Comparison of ENCODE assay signal across 25 mouse cellular contexts in genomic region chr14:118807653-118808052, GRCm38 (mm10). TPM values are rescaled to one million over a fixed set of nuclear protein-coding genes. Genes with fewer than 3 reads are reported as not detected.
DNase-seq lines count a peak whose midpoint lies in the region; ATAC-seq lines count a peak whose summit lies in the region.
"Had no signal": no experiment of that assay in that cellular context is flagged by ENCODE, and none has a peak within 500 bp of the region (broad histone marks: within the 10 kb centered on the region; RNA-seq: fewer than 3 reads in every experiment).

No protein-coding gene starts in this region.

- H3K4me2 ChIP-seq in heart, embryonic 13.5 days, result no peak overlapping the region
- H3K4me2 ChIP-seq in lung, embryonic 16.5 days (ENCODE audit: low read depth, low read length), result no peak overlapping the region
- H3K4me2 ChIP-seq in kidney, embryonic 16.5 days (replicated peaks; ENCODE audit: low read depth, low read length), result no peak overlapping the region
- peak overlapping the region; percentile 33 for H3K4me2 ChIP-seq in liver, embryonic 16.5 days (ENCODE audit: low read depth, low read length)
- H3K4me2 ChIP-seq: neural tube, embryonic 15.5 days had no signal

- no peaks in the 10 kb centered on the region for H3K9me3 ChIP-seq in heart, embryonic 13.5 days
- H3K9me3 ChIP-seq in lung, embryonic 16.5 days (ENCODE audit: control insufficient read depth, low read length), result no peaks in the 10 kb centered on the region
- no peaks in the 10 kb centered on the region for H3K9me3 ChIP-seq in kidney, embryonic 16.5 days (ENCODE audit: low read length)
- H3K9me3 ChIP-seq in liver, embryonic 16.5 days (replicated peaks; ENCODE audit: control insufficient read depth, low read length), result no peaks in the 10 kb centered on the region
- H3K9me3 ChIP-seq: embryonic facial prominence, embryonic 10.5 days; neural tube, embryonic 15.5 days had no signal

- WGBS in heart, embryonic 13.5 days, result 62% methylated on average over 5 of the region's 5 CpGs
- WGBS in lung, embryonic 16.5 days, result 63% methylated on average over 5 of the region's 5 CpGs
- 63% methylated on average over 5 of the region's 5 CpGs for WGBS in kidney, embryonic 16.5 days
- 81% methylated on average over 5 of the region's 5 CpGs for WGBS in liver, embryonic 16.5 days (ENCODE audit: insufficient replicate concordance)

- no peak overlapping the region for H3K4me3 ChIP-seq in heart, embryonic 13.5 days
- no peak overlapping the region for H3K4me3 ChIP-seq in lung, embryonic 16.5 days (ENCODE audit: low read length)
- no peak overlapping the region for H3K4me3 ChIP-seq in kidney, embryonic 16.5 days (ENCODE audit: low read length)
- H3K4me3 ChIP-seq in liver, embryonic 16.5 days (ENCODE audit: low read depth, low read length), result peak overlapping the region; percentile 27
- H3K4me3 ChIP-seq: embryonic facial prominence, embryonic 10.5 days; myocyte; neural tube, embryonic 15.5 days had no signal

- H3K36me3 ChIP-seq in heart, embryonic 13.5 days, result no peaks in the 10 kb centered on the region
- H3K36me3 ChIP-seq in lung, embryonic 16.5 days (ENCODE audit: control insufficient read depth, insufficient read depth, low read length), result no peaks in the 10 kb centered on the region
- H3K36me3 ChIP-seq in kidney, embryonic 16.5 days (ENCODE audit: insufficient read depth, low read length), result no peaks in the 10 kb centered on the region
- no peaks in the 10 kb centered on the region for H3K36me3 ChIP-seq in liver, embryonic 16.5 days (ENCODE audit: control insufficient read depth, insufficient read depth)
- H3K36me3 ChIP-seq: embryonic facial prominence, embryonic 10.5 days; neural tube, embryonic 15.5 days had no signal

- H3K27ac ChIP-seq in heart, embryonic 13.5 days (replicated peaks), result 0 out of 2 replicates have a peak overlapping the region, but pooled peaks have one; percentile 24
- H3K27ac ChIP-seq in lung, embryonic 16.5 days (ENCODE audit: low read length), result no peak overlapping the region
- no peak overlapping the region for H3K27ac ChIP-seq in kidney, embryonic 16.5 days (ENCODE audit: low read length)
- peak overlapping the region; percentile 30; the same call in 1 of the 2 replicates for H3K27ac ChIP-seq in liver, embryonic 16.5 days (ENCODE audit: low read length)
- H3K27ac ChIP-seq: embryonic facial prominence, embryonic 10.5 days; macrophage; neural tube, embryonic 15.5 days; stomach, postnatal 0 days had no signal

- H3K9ac ChIP-seq in heart, embryonic 13.5 days, result no peak overlapping the region
- H3K9ac ChIP-seq in lung, embryonic 16.5 days (ENCODE audit: low read length), result no peak overlapping the region
- H3K9ac ChIP-seq in kidney, embryonic 16.5 days (replicated peaks; ENCODE audit: low read length), result no peak overlapping the region
- H3K9ac ChIP-seq in liver, embryonic 16.5 days (ENCODE audit: low read depth, low read length), result peak overlapping the region; percentile 7; the same call in 1 of the 2 replicates
- H3K9ac ChIP-seq: forebrain, postnatal 0 days; neural tube, embryonic 15.5 days had no signal

- intact Hi-C loops in heart, postnatal 25 days (cut with DNase I), result loop anchor here (5.0 kb wide), 1 partner anchor 100 kb away; the partner anchor contains the start of gene Abcc4

- peaks cover 14% of the 10 kb centered on the region for H3K4me1 ChIP-seq in heart, embryonic 13.5 days
- H3K4me1 ChIP-seq in lung, embryonic 16.5 days (replicated peaks; ENCODE audit: control insufficient read depth, insufficient read depth, low read length), result no peaks in the 10 kb centered on the region
- peaks cover 5% of the 10 kb centered on the region; the same call in 1 of the 2 replicates for H3K4me1 ChIP-seq in kidney, embryonic 16.5 days (ENCODE audit: insufficient read depth, low read length)
- H3K4me1 ChIP-seq in liver, embryonic 16.5 days (ENCODE audit: control insufficient read depth, low read depth, low read length), result peaks cover 26% of the 10 kb centered on the region
- H3K4me1 ChIP-seq: neural tube, embryonic 15.5 days had no signal

- H3K27me3 ChIP-seq in heart, embryonic 13.5 days (replicated peaks), result no peaks in the 10 kb centered on the region
- no peaks in the 10 kb centered on the region for H3K27me3 ChIP-seq in lung, embryonic 16.5 days (ENCODE audit: control insufficient read depth, insufficient read depth, low read depth, low read length)
- H3K27me3 ChIP-seq in kidney, embryonic 16.5 days (ENCODE audit: insufficient read depth, low read length), result no peaks in the 10 kb centered on the region
- no peaks in the 10 kb centered on the region for H3K27me3 ChIP-seq in liver, embryonic 16.5 days (ENCODE audit: control insufficient read depth, insufficient read depth, low read depth, low read length)
- H3K27me3 ChIP-seq: neural tube, embryonic 15.5 days had no signal

- no peak for ATAC-seq in heart, embryonic 13.5 days (ENCODE audit: extremely low read depth, insufficient number of reproducible peaks, low FRiP score, low TSS enrichment)
- peak; percentile 38; the same call in 1 of the 2 replicates for ATAC-seq in lung, embryonic 16.5 days (ENCODE audit: low read depth)
- ATAC-seq in kidney, embryonic 16.5 days (ENCODE audit: low FRiP score, low TSS enrichment), result peak; percentile 76
- ATAC-seq in liver, embryonic 16.5 days (ENCODE audit: low read depth), result no peak
- ATAC-seq: activated CD4-positive, CD25-positive, alpha-beta regulatory T cell, adult 4 months; forebrain, postnatal 0 days; hindbrain, embryonic 16.5 days; intestine, postnatal 0 days; Patski had no signal

- DNase-seq in heart, postnatal 25 days (ENCODE audit: low spot score), result no peak
- DNase-seq in lung, postnatal 25 days (ENCODE audit: low spot score), result no peak
- DNase-seq in left cerebral cortex, adult 9 months (ENCODE audit: low spot score in 2 of 2), result no peak
- no peak for DNase-seq in frontal cortex, postnatal 10 days (ENCODE audit: low spot score in 2 of 2)
- DNase-seq: adrenal gland, postnatal 25 days; cerebellum, adult 18-20 months; forebrain, postnatal 0 days; gastrocnemius, postnatal 25 days; midbrain, embryonic 14.5 days; right cerebral cortex, postnatal 25 days had no signal

RNA-seq across cellular contexts. Expression of gene Cldn10, which starts 19.9 kb away (rescaled TPM):
- 1.5 and 1.6 TPM in 2 replicates for polyA plus RNA-seq in heart, embryonic 13.5 days (2015; fragmentation: Nextera tagmentation; extraction: Ambion mirVana)
- under 1 TPM in 1 of 2 experiments, not detected in 1; 0.22 TPM for total RNA-seq in heart, postnatal 25 days (2021)
- polyA plus RNA-seq in lung, embryonic 16.5 days (2015; fragmentation: Nextera tagmentation; extraction: Ambion mirVana), result 83.5 and 94.0 TPM in 2 replicates
- 41.3 and 49.3 TPM in 2 replicates for polyA plus RNA-seq in kidney, embryonic 16.5 days (2015; fragmentation: Nextera tagmentation; extraction: Ambion mirVana)
- 0.43 and 1.3 TPM in 2 replicates for polyA plus RNA-seq in liver, embryonic 16.5 days (2015; fragmentation: Nextera tagmentation; extraction: Ambion mirVana)
- total RNA-seq: gastrocnemius, postnatal 25 days had no signal
- polyA plus RNA-seq: C2C12; liver, adult 2 months; macrophage; myocyte; Patski had no signal

Comparison
In these comparisons a context has a peak if more than half of its experiments do, and no peak if none do; other contexts are left out.
1. ATAC-seq: peak in lung, embryonic 16.5 days (single experiment) and kidney, embryonic 16.5 days (single experiment); none in heart, embryonic 13.5 days (single experiment) and liver, embryonic 16.5 days (single experiment).
2. H3K27ac ChIP-seq: peak in heart, embryonic 13.5 days (single experiment) and liver, embryonic 16.5 days (single experiment); none in lung, embryonic 16.5 days (single experiment) and kidney, embryonic 16.5 days (single experiment).
3. RNA of gene Cldn10, which starts 19.9 kb away (polyA plus RNA-seq): 83.5 to 94.0 TPM in lung, embryonic 16.5 days and 41.3 to 49.3 TPM in kidney, embryonic 16.5 days; 1.5 to 1.6 TPM in heart, embryonic 13.5 days and 0.43 to 1.3 TPM in liver, embryonic 16.5 days; every median in the first group is over 10 times any median in the second.